Mouse (Mus musculus) ES-E14 (cell line): ENCODE data around the gene Bcl2l14. TPM values are rescaled to one million over a fixed set of nuclear protein-coding genes. Genes with fewer than 3 reads are reported as not detected.
A peak's percentile ranks its signal among the peaks of the same experiment; 100 is the strongest.

Source experiments
- DNase-seq: peaks from one replicate; pipeline ENCODE4 v3.0.0-alpha.2; 2013; ENCODE audit warnings: low read depth, low spot score
- H3K27ac ChIP-seq: 2 replicates; pipeline ENCODE4 v1.5.1; 2012; ENCODE audit warnings: low read depth, mild to moderate bottlenecking, low read length, moderate library complexity, mixed read lengths; ENCODE audit not compliant: poor library complexity, insufficient read depth, severe bottlenecking
- H3K36me3 ChIP-seq: 2 replicates; pipeline ENCODE4 v1.6.1; 2012; ENCODE audit warnings: mild to moderate bottlenecking, low read length, moderate library complexity, mixed read lengths; ENCODE audit not compliant: control insufficient read depth, poor library complexity, insufficient read depth, severe bottlenecking
- H3K4me1 ChIP-seq, 2 experiments: fragments of 150-350 bp in 1 of 2; sonication (generic) in 1 of 2; 2 replicates each; pipeline ENCODE4 v1.6.1; 2012; ENCODE audit warnings: low read length in 2 of 2, mild to moderate bottlenecking in 1 of 2, mixed read lengths in 1 of 2; ENCODE audit not compliant: control insufficient read depth in 2 of 2, insufficient read depth in 2 of 2, poor library complexity in 1 of 2
- H3K4me3 ChIP-seq, 2 experiments: fragments of 150-350 bp in 1 of 2; sonication (generic) in 1 of 2; 2 replicates each; pipeline ENCODE4 v1.5.1; 2012; ENCODE audit warnings: low read length in 2 of 2, low read depth in 1 of 2, mild to moderate bottlenecking in 1 of 2, mixed read lengths in 1 of 2; ENCODE audit not compliant: insufficient read depth in 1 of 2, poor library complexity in 1 of 2, severe bottlenecking in 1 of 2
- H3K9ac ChIP-seq: 2 replicates; pipeline ENCODE4 v1.6.1; 2012; ENCODE audit warnings: low read depth, mild to moderate bottlenecking, low read length, mixed read lengths; ENCODE audit not compliant: poor library complexity, insufficient read depth, severe bottlenecking
- H3K9me3 ChIP-seq: fragments of 150-350 bp; sonication (generic); 2 replicates; pipeline ENCODE4 v1.6.1; 2012; ENCODE audit warnings: low read depth, mild to moderate bottlenecking, low read length; ENCODE audit not compliant: control insufficient read depth, insufficient read depth
- CHD2 ChIP-seq: IDR thresholded peaks from 2 replicates; pipeline ENCODE4 v1.6.1; 2014; ENCODE audit warnings: mild to moderate bottlenecking, low read depth, low read length, inconsistent platforms
- HCFC1 ChIP-seq: IDR thresholded peaks from 2 replicates; pipeline ENCODE4 v1.6.1; 2012; ENCODE audit warnings: low read length, inconsistent platforms, borderline replicate concordance; ENCODE audit not compliant: insufficient read depth
- MAFK ChIP-seq: IDR thresholded peaks from 2 replicates; pipeline ENCODE4 v1.6.1; 2014; ENCODE audit warnings: mild to moderate bottlenecking, low read depth, low read length, inconsistent platforms; ENCODE audit not compliant: insufficient read depth
- ZC3H11A ChIP-seq: IDR thresholded peaks from 2 replicates; pipeline ENCODE4 v1.6.1; 2012; ENCODE audit warnings: low read depth, mild to moderate bottlenecking, inconsistent platforms, low read length, borderline replicate concordance
- ZNF384 ChIP-seq: IDR thresholded peaks from 2 replicates; pipeline ENCODE4 v1.6.1; 2012; ENCODE audit warnings: low read depth, low read length, inconsistent platforms
- in situ Hi-C, 2 experiments: fragments of 600-800 bp; cut with MboI; formaldehyde crosslinking; loops; one replicate each; pipeline ENCODE4 v1.15.1; 2025; ENCODE audit warnings: low sequenced_read_pairs in 2 of 2, inconsistent platforms in 1 of 2; ENCODE audit not compliant: unreplicated experiment in 2 of 2
- total RNA-seq: library from RNA; depleted of rRNA; stranded (reverse); fragments of 300-350 nt; gene quantifications from 2 replicates; pipeline ENCODE4 v1.2.3, GENCODE M21; 2012

Gene Bcl2l14
- total RNA-seq, 1 experiment, result 1.6 TPM

GRCm38 (mm10) chr6:134416556-134417105 is 20.5 kb downstream of the Bcl2l14 start:
- no peak overlapping the region for H3K4me3 ChIP-seq
- no peak overlapping the region for H3K9ac ChIP-seq
- no peaks in the 10 kb centered on the region for H3K9me3 ChIP-seq
- TF ChIP-seq MAFK, result no peak
- 0 out of 2 replicates have a peak, but pooled peaks have one; percentile 51 for TF ChIP-seq ZNF384
- DNase-seq, result no peak
- no peaks in the 10 kb centered on the region for H3K36me3 ChIP-seq
- peaks cover 4 to 24% of the 10 kb centered on the region in 2 experiments; a peak in 3 of 4 replicates for H3K4me1 ChIP-seq
- H3K27ac ChIP-seq, result no peak overlapping the region
- in situ Hi-C loops, result no loop called here

DNA sequence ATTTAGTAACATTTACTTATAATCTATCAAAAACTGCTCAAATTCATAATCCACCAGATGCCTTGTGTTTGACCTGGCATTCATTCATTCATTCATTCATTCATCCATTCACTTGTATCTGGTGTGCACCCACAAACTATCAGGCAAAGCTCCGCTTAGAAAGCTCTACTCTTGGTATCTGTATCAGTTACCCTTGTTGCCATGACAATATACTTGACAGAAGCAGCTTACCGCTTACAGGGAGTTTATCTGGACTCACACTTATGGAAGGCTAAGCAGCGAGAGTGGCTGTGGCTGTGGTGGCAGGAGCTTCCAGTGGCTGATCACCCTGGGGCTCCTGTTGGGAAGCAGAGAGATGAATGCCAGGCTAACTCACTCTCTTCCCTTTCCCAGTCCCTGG is 21.8 kb downstream of the Bcl2l14 start:
- no peak for DNase-seq
- H3K4me1 ChIP-seq, result peaks cover 4 to 24% of the 10 kb centered on the region in 2 experiments; a peak in 3 of 4 replicates
- no peaks in the 10 kb centered on the region for H3K9me3 ChIP-seq
- H3K4me3 ChIP-seq, result no peak overlapping the region
- H3K9ac ChIP-seq, result no peak overlapping the region
- TF ChIP-seq CHD2 (no peak), ZNF384 (no peak), ZC3H11A (no peak), MAFK (no peak), HCFC1 (no peak)
- H3K27ac ChIP-seq, result no peak overlapping the region
- in situ Hi-C loops, result no loop called here
- no peaks in the 10 kb centered on the region for H3K36me3 ChIP-seq

DNA sequence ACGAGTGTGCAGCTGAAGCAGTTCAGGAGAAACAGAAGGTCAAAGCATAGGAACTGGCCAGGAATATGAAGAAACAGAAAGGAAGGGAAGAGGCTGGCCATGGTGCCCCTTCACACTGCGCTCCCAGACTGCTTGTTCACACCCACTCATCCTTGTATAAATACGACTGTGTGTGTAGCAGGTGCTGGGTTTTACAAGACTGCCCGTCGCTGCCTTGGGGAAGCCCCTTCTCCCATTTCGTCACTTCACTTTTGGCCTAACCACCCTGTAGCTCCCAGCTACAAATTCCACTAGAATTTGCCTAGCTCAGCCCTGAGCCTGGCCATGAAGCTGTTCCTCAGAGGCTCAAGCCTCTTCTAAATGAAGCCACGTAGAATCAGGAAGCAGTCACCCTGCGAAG is 24.3 kb downstream of the Bcl2l14 start:
- Histone ChIP-seq H3K36me3 (no peaks in the 10 kb centered on the region), H3K27ac (no peak overlapping the region), H3K9me3 (no peaks in the 10 kb centered on the region), H3K4me3 (no peak overlapping the region), H3K4me1 (peaks cover under 1 to 11% of the 10 kb centered on the region in 2 experiments; a peak in 2 of 4 replicates), H3K9ac (no peak overlapping the region)
- no peak for DNase-seq
- in situ Hi-C loops, result no loop called here
- no peak for TF ChIP-seq ZNF384
- TF ChIP-seq ZC3H11A, result no peak
- TF ChIP-seq MAFK, result no peak
- TF ChIP-seq CHD2, result no peak
- no peak for TF ChIP-seq HCFC1

DNA sequence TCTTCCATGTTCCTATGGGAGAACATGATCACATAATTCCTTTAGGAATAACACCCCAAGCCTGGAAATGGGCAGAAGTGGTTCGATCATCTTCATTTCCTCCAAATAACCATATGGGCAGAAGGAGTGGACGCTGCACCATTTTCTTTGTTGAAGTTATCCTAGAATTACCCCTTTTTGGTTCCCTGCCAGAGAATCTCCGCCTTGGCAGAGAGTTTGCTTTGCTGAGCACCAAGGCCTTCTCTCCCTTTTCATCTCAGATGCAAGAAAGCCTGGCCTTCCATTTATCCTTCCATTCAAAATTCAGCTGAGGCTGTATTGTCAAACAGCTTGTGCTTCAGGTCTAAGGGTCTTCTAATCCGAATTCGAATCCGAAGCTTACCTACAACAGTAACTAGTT is 25.8 kb downstream of the Bcl2l14 start:
- Histone ChIP-seq H3K9ac (no peak overlapping the region), H3K4me1 (peaks cover 0 to 4% of the 10 kb centered on the region in 2 experiments; a peak in 2 of 4 replicates), H3K4me3 (no peak overlapping the region), H3K36me3 (no peaks in the 10 kb centered on the region), H3K9me3 (no peaks in the 10 kb centered on the region), H3K27ac (no peak overlapping the region)
- TF ChIP-seq ZNF384 (no peak), MAFK (no peak), CHD2 (no peak), ZC3H11A (no peak), HCFC1 (no peak)
- DNase-seq, result no peak
- in situ Hi-C loops, result no loop called here
